Mouse (Mus musculus) adrenal gland, postnatal 14 days (tissue): Measurements from ENCODE around the gene Rnf150. TPM values are rescaled to one million over a fixed set of nuclear protein-coding genes. Genes with fewer than 3 reads are reported as not detected.

Experiments used
- DNase-seq: peaks from one replicate; pipeline ENCODE4 v3.0.0; 2021; ENCODE audit warnings: mixed read lengths
- total RNA-seq: library from RNA; stranded (reverse); gene quantifications from 2 replicates; pipeline ENCODE4 v1.2.3, GENCODE M21; 2021

The Rnf150 gene
- total RNA-seq, 1 experiment from 2014 or later, result 13.8 TPM

GRCm38 (mm10) chr8:82889062-82889720, 26.0 kb downstream of the Rnf150 start:
- peak; percentile 11 for DNase-seq

- DNase-seq, result peak; percentile 63
Measured at GRCm38 (mm10) chr8:82895091-82895490, 31.9 kb downstream of the Rnf150 start.

DNA sequence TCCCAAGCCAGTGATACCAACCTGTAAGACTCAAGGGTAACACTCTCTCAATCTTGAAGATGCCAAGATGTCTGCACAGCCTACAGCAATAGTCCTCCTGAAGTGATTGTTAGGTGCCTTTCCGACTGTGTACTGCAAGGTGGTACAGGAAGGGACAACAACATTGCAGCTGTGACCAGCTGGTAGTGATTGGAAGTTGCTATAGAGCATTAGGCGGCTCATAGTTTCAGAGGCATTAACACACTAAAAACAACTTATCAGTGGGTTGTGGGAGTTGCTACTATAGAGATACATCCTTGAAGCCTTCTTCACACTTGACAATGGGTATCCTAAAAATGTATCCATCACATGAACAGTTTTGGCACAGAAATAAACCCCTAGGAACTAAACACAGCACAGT, 33.6 kb downstream of the Rnf150 start:
- DNase-seq, result no peak

DNA sequence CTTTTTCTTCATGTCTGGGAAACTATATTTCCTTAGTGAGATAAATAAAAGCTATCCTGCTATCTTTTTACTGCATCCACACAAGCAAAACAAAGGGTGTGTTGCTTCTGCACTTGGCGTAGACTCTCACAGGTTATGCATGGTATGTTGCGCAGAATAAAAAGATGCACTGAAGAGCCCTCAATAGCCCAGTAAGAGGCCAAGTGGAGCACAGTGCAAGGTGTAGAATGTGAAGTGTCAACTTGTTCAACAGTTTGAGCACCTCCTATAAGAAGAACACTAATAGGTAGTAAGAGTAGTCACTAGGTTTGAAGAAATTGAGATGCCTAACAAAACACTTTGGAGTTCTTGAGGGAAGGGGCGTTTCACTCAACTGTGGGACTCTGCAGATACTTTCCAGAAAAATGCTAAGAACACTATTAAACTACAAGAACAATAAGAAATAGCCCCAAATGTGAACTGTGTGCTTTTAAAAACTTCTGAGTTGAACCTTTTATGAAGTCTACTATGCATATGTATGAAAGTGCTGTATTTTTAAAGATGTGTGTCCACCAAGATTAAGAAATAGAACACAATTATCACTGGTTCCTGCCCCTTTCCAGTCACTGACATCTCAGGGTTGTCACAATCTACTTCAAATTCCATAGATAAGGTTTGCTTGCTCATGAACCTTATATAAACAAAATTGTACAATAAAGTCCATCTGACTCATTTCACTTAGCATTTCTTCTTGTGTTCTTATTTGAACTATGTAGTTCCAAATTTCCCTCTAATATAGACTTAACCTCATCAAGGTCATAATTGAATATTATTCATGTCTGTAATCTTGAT, 34.7 kb downstream of the Rnf150 start:
- DNase-seq, result no peak

- DNase-seq, result no peak
Measured at GRCm38 (mm10) chr8:82898459-82898841, 35.3 kb downstream of the Rnf150 start.

DNA sequence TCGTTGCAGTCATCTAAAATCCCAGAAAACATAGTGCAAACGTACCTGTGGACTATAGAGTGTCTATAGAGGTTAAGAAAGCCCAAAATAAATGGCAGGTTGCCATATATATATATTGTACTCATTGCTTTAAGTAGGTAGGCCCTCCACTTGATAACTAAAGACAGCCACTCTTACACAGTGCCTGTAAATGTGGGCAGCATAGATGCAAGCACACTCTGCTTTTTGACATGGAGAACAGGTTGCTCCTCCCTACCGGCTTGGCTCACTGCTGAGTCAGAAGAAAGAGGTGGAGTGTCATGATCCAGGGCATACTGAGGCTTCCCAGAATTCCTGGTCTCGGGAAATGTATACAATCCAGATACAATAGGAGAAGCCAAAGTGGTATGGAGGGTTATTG, 37.8 kb downstream of the Rnf150 start:
- DNase-seq, result no peak

DNA sequence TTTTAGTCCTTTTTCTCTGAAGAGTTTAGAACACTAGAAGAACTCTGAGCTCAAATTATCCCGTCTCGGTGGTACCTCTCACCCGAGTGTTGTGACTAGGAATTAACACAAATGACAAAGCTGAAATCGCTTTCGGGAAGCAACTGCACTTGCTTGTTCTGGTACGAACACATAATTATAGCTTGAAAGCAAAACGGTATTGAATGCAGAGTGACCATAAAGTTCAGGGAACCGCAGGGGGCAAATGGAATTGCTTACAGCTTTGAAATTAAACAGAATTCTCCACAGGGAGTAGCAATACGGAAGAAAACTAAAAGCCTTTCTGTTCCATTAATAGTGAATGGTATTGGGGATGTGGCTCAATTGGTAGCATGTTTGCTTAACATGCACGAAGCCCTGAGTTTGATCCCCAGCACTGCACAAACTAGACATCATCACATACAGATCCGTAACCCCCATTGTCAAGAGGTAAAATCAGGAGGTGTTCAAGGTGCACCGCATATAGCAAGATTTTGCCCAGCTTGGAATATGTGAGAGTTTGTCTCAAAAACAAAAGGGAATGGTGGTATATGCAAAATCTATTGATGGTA, 38.5 kb downstream of the Rnf150 start:
- DNase-seq, result no peak

GRCm38 (mm10) chr8:82903497-82903896, 40.3 kb downstream of the Rnf150 start:
- no peak for DNase-seq

DNA sequence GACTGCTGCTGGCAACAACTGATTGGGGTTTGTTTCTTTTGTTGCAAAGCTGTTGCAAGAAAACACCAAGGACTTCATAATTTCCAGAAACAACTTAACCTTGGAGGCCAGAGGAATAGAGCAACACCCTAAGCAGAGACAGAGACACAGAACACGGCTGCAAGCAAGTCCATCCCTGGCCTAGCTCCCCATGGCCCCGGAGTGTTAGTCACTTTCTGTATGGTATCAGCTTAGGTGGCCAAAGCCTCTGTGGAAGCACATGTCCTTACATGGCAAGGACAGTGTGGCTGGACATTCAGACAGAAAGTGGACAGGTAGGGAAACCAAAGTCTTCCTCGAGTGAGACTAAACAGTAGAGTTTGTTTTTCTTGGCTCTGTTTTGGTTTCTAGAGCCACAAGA, 44.1 kb downstream of the Rnf150 start:
- peak; percentile 23 for DNase-seq

DNA sequence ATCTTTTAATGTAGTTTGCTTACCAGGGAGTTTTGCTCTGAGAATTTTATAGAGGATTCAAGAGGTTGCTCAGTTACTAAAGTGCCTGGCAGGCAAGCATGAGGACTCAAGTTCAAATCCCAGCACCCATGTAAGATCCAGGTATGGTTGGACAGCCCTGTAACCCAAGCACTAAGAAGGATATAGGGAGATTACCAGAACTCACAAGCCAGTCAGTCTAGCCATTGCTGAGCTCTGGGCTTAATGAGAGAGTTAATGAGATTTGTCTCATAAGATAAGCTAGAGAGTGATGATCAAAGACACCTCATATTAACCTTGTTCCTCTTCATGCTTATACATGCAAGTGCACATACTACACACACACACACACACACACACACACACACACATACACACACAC, 48.3 kb downstream of the Rnf150 start:
- no peak for DNase-seq

- DNase-seq, result no peak
Measured at GRCm38 (mm10) chr8:82912282-82912681, 49.1 kb downstream of the Rnf150 start.

DNA sequence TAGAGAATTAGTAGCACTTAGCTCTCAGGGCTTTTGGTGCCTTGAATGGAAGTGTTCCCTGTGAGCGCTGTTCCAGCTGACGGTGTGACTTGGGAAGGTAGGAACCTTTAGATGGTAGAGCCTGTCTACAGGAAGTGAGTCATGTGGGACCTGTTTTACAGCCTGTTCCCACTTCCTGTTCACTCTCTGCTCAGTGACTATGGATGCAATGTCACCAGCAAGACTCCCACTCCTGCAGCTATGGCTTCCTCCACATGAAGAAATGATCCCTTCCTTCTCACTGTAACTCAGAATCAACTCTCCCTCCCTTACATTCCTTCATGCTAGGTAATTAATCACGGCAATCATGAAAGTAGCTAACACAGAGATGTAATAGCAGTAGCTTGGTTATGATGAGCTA, 51.4 kb downstream of the Rnf150 start:
- no peak for DNase-seq

DNA sequence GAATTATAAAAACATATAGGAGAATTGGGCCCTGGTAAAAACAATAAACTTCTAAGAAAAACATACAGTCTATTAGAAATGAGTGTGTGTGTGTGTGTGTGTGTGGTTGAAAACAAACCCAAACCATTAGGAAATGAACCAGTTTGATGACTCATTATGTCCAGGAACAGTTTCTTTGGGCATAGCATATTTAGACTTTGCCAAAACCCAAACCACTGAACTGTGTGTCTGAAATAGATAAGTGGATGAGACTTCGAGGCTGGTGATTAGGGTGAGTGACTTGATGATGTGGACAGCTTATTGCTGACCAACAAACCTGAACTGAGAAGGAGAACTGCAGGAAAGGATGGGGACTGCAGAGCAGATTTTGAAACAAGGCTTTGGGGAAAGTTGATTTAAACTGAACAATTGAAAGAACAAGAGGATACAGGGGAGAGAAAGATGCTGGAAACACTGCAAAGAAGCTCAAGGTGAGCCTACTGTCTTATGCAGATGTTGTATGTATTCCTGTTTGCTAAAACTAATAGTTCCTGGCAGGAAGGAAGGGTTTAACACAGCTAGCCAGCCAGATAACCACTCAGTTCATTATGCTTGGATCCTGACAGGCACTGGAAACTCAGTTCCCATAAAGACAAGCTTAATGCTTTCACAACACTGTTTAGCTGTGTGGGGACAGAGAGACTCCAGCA, 53.8 kb downstream of the Rnf150 start:
- no peak for DNase-seq

GRCm38 (mm10) chr8:82917540-82918316, 54.6 kb downstream of the Rnf150 start:
- no peak for DNase-seq

DNA sequence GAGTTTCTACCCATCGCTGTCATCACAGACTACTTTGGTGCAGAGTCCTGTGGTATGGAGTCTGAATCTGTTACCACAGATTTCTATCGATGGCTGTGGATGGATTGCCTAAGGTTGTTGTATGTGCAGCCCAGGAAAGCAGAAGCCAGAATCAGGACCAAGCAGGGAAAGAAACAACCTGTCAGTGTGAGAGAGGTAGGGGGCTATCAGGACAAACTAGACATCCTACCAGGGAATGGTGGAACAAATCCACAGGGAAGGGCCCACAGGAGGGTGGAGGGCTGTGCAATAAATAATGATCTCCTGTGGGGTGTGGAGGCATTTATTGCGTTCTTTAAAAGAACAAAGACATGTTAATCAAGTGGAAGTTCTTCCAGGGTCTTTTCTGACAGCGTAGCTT, 56.5 kb downstream of the Rnf150 start:
- DNase-seq, result no peak

- DNase-seq, result no peak
Measured at GRCm38 (mm10) chr8:82920124-82920523, 57.0 kb downstream of the Rnf150 start.

- DNase-seq, result no peak
Measured at GRCm38 (mm10) chr8:82925286-82925685, 62.1 kb downstream of the Rnf150 start.

DNA sequence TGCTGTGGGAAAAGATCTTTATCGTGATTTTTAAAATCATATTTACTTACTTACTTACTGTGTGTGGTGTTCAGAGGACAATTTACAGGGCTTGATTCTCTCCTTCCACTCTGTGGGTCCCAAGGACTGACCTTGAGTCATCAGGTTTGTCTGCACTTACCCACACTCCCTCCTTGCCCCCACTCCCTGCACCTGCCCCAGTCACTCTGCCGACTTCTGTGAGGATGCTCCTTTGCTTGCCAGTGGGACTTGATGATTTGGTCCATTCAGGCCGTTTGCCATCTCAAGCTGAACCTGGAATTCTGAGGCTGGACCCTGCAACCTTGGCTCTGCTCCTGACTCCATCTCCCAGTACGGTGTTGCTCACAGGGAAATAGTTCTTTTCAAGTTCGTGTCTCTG, 63.4 kb downstream of the Rnf150 start:
- DNase-seq, result no peak

- DNase-seq, result peak; percentile 27
Measured at GRCm38 (mm10) chr8:82931554-82931953, 68.4 kb downstream of the Rnf150 start.

DNA sequence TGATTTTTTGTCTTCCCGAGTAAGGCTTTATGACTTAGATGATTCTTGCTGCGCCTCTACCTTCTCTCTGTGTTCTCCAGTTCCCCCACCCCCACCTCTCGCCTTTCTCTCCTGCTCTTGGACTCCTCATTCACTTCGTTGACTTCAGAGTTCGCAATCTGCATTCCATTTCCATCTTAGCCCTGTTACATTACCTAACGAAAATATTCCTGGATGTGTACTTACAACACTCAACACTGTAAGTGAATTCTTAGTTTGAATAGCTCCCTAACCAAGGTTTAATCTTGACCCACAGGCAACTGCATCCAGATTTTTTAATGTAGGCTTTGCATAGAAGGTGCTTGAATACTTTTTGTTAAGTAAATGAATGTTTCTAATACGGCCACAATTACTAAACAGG, 73.0 kb downstream of the Rnf150 start:
- no peak for DNase-seq

GRCm38 (mm10) chr8:82936866-82937265, 73.7 kb downstream of the Rnf150 start:
- DNase-seq, result no peak

DNA sequence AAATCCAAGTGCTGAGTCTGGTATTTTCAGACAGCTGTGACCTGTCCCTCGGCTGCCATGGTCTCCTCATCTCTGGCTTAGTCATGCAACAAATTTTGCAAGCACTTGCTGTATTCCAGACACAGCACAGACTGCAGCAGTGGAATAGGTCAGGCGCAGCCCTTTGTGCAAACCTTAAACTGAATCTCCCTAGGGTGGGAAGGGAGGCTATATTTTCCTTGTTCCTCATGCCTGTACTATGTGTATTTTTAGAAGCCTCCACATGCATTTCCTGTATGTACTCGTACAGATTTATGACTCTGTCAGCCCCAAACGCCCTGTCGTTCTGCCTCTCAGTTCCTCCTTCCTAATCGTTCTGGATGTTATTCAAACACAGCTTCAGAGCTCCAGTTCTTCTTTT, 76.8 kb downstream of the Rnf150 start:
- DNase-seq, result peak; percentile 48
